Comparison of ENCODE assay signal across 8 mouse cellular contexts in the genomic region with DNA sequence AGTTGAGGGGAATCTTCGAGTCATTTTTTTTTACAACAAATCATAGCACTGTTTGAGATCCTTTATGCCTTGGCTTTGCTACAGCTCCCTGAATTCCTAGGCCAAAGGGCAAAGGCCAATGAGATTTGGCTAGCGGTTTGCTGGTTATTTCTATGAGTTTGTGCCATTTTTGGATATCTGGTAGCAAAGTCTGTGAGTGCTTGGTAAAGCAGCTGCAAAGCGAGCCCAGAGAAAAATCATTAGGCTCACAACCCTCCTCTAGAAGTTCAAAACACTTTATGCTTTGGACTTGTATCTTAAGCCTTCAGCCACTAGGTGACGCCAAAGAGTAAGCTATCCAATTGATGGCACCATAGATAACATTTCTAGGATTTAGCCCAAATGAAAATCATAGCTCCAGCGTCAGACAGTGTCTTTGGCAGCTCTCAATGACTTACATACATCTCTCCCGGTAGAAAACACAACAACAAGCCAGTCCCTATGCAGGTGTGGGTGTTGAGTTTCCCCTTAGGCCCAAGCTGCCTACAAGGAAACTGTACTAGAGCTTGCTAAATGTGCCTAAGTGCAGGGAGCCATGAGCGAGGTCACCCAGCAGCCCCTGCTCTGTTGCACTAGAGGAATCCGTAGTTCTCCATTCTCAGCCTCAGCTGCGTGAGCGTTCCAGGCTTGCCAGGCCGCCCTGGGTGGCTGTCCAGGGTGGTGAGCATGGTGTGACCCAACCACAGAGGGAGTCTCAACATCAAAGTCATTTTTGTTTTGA.
A peak's percentile ranks its signal among the peaks of the same experiment; 100 is the strongest.
DNase-seq lines count a peak whose midpoint lies in the region; ATAC-seq and TF ChIP-seq lines count a peak whose summit lies in the region.
"Had no signal": no experiment of that assay in that cellular context is flagged by ENCODE, and none has a peak within 500 bp of the region (broad histone marks: within the 10 kb centered on the region; RNA-seq: fewer than 3 reads in every experiment).

No protein-coding gene starts in this region.

- TF ChIP-seq CTCF in layer of hippocampus, adult 2 months (conservative IDR thresholded peaks at IDR 0.05) = peak; percentile 97

- no peaks in the 10 kb centered on the region for H3K9me3 ChIP-seq in forebrain, embryonic 15.5 days
- H3K9me3 ChIP-seq in midbrain, embryonic 13.5 days = no peaks in the 10 kb centered on the region
- H3K9me3 ChIP-seq: heart, embryonic 15.5 days had no signal

- no peak overlapping the region for H3K27ac ChIP-seq in forebrain, embryonic 15.5 days (replicated peaks)
- peak overlapping the region; percentile 78 for H3K27ac ChIP-seq in layer of hippocampus, adult 2 months
- H3K27ac ChIP-seq in midbrain, embryonic 13.5 days = no peak overlapping the region
- H3K27ac ChIP-seq: heart, embryonic 15.5 days had no signal

- 36% methylated on average over 11 of the region's 11 CpGs for whole genome bisulfite sequencing in forebrain, embryonic 15.5 days
- 36% methylated on average over 11 of the region's 11 CpGs for WGBS in midbrain, embryonic 13.5 days

- H3K9ac ChIP-seq in forebrain, embryonic 15.5 days (replicated peaks) = no peak overlapping the region
- no peak overlapping the region for H3K9ac ChIP-seq in midbrain, embryonic 13.5 days (replicated peaks)
- H3K9ac ChIP-seq: heart, embryonic 15.5 days had no signal

- DNase-seq in urinary bladder, postnatal 25 days (ENCODE audit: low spot score) = peak; percentile 19
- DNase-seq in urinary bladder, adult 2 months (ENCODE audit: low spot score) = no peak
- peak; percentile 11 for DNase-seq in c-Kit-positive CD71-positive TER-119-positive erythroid progenitor cells, embryonic 14.5 days (ENCODE audit: low spot score)
- peak; percentile 70 to 80 for DNase-seq in layer of hippocampus, adult 2 months (ENCODE audit: low spot score in 2 of 2)
- no peak for DNase-seq in spleen, postnatal 4 days (ENCODE audit: low spot score in 2 of 2)

- H3K36me3 ChIP-seq in forebrain, embryonic 15.5 days = no peaks in the 10 kb centered on the region
- no peaks in the 10 kb centered on the region for H3K36me3 ChIP-seq in midbrain, embryonic 13.5 days
- H3K36me3 ChIP-seq: heart, embryonic 15.5 days had no signal

- peak; percentile 51 for ATAC-seq in forebrain, embryonic 15.5 days (replicated peaks)
- peak; percentile 50 for ATAC-seq in midbrain, embryonic 13.5 days

- no peak overlapping the region for H3K4me3 ChIP-seq in forebrain, embryonic 15.5 days
- H3K4me3 ChIP-seq in layer of hippocampus, adult 2 months = no peak overlapping the region
- no peak overlapping the region for H3K4me3 ChIP-seq in midbrain, embryonic 13.5 days (replicated peaks)
- H3K4me3 ChIP-seq: heart, embryonic 15.5 days had no signal

- no peaks in the 10 kb centered on the region for H3K4me1 ChIP-seq in forebrain, embryonic 15.5 days
- H3K4me1 ChIP-seq in midbrain, embryonic 13.5 days (replicated peaks) = no peaks in the 10 kb centered on the region
- H3K4me1 ChIP-seq: heart, embryonic 15.5 days had no signal

- H3K27me3 ChIP-seq in forebrain, embryonic 15.5 days = no peaks in the 10 kb centered on the region
- H3K27me3 ChIP-seq in midbrain, embryonic 13.5 days = no peaks in the 10 kb centered on the region
- H3K27me3 ChIP-seq: heart, embryonic 15.5 days had no signal

- no peak overlapping the region for H3K4me2 ChIP-seq in forebrain, embryonic 15.5 days (replicated peaks)
- no peak overlapping the region for H3K4me2 ChIP-seq in midbrain, embryonic 13.5 days (replicated peaks)
- H3K4me2 ChIP-seq: heart, embryonic 15.5 days had no signal

Comparison
In these comparisons a context has a peak if more than half of its experiments do, and no peak if none do; other contexts are left out.
1. DNase-seq: peak in urinary bladder, postnatal 25 days (single experiment), c-Kit-positive CD71-positive TER-119-positive erythroid progenitor cells, embryonic 14.5 days (single experiment) and layer of hippocampus, adult 2 months (2 of 2); none in urinary bladder, adult 2 months (single experiment) and spleen, postnatal 4 days (0 of 2).